Mouse (Mus musculus): ENCODE measurements around the gene Sppl3. TPM values are rescaled to one million over a fixed set of nuclear protein-coding genes. Genes with fewer than 3 reads are reported as not detected.
"Not testable (repeated sequence)": the region's sequence is repeated elsewhere in the genome, so short reads cannot be mapped to it uniquely, and the experiment has no call there.

Sppl3 gene
- polyA plus RNA-seq, 1 experiment from 2014 or later, result 25.7 TPM

- DNase-seq (ENCODE audit: low spot score), result no peak
- no peak overlapping the region for H3K27ac ChIP-seq (replicated peaks; ENCODE audit: low read depth, low read length)
- WGBS, result 84% methylated on average over 5 of the region's 5 CpGs
- no peak overlapping the region for H3K9ac ChIP-seq (ENCODE audit: low read depth, low read length)
- no peak for ATAC-seq (ENCODE audit: low read depth)
- H3K27me3 ChIP-seq (replicated peaks; ENCODE audit: control insufficient read depth, insufficient read depth, low read length), result no peaks in the 10 kb centered on the region
- H3K36me3 ChIP-seq (ENCODE audit: control insufficient read depth, insufficient read depth, low read length), result peaks cover 71% of the 10 kb centered on the region
- no peak overlapping the region for H3K4me2 ChIP-seq (ENCODE audit: low read depth, low read length)
- H3K9me3 ChIP-seq (ENCODE audit: control insufficient read depth, low read length), result no peaks in the 10 kb centered on the region
- H3K4me3 ChIP-seq (ENCODE audit: low read depth, low read length), result no peak overlapping the region
- no peaks in the 10 kb centered on the region for H3K4me1 ChIP-seq (ENCODE audit: control insufficient read depth, insufficient read depth, low read length)
These were observed 88.6 kb downstream of the Sppl3 start for GRCm38 (mm10) chr5:115099530-115099929.

GRCm38 (mm10) chr5:115099991-115100390, 89.1 kb downstream of the Sppl3 start:
- H3K9me3 ChIP-seq (ENCODE audit: control insufficient read depth, low read length), result no peaks in the 10 kb centered on the region
- H3K27ac ChIP-seq (replicated peaks; ENCODE audit: low read depth, low read length), result no peak overlapping the region
- no peaks in the 10 kb centered on the region for H3K27me3 ChIP-seq (replicated peaks; ENCODE audit: control insufficient read depth, insufficient read depth, low read length)
- H3K4me3 ChIP-seq (ENCODE audit: low read depth, low read length), result no peak overlapping the region
- ATAC-seq (ENCODE audit: low read depth) (no peak), DNase-seq (ENCODE audit: low spot score) (no peak)
- H3K36me3 ChIP-seq (ENCODE audit: control insufficient read depth, insufficient read depth, low read length), result peaks cover 70% of the 10 kb centered on the region
- H3K4me2 ChIP-seq (ENCODE audit: low read depth, low read length), result no peak overlapping the region
- H3K4me1 ChIP-seq (ENCODE audit: control insufficient read depth, insufficient read depth, low read length), result no peaks in the 10 kb centered on the region
- H3K9ac ChIP-seq (ENCODE audit: low read depth, low read length), result no peak overlapping the region
- WGBS, result 83% methylated on average over 9 of the region's 9 CpGs

GRCm38 (mm10) chr5:115100473-115100872, 89.5 kb downstream of the Sppl3 start:
- H3K9ac ChIP-seq (ENCODE audit: low read depth, low read length), result no peak overlapping the region
- no peak for DNase-seq (ENCODE audit: low spot score)
- no peak overlapping the region for H3K27ac ChIP-seq (replicated peaks; ENCODE audit: low read depth, low read length)
- 0 out of 2 replicates have a peak, but pooled peaks have one; percentile 20 for ATAC-seq (ENCODE audit: low read depth)
- no peak overlapping the region for H3K4me2 ChIP-seq (ENCODE audit: low read depth, low read length)
- H3K4me1 ChIP-seq (ENCODE audit: control insufficient read depth, insufficient read depth, low read length), result no peaks in the 10 kb centered on the region
- H3K36me3 ChIP-seq (ENCODE audit: control insufficient read depth, insufficient read depth, low read length), result peaks cover 65% of the 10 kb centered on the region
- H3K27me3 ChIP-seq (replicated peaks; ENCODE audit: control insufficient read depth, insufficient read depth, low read length), result no peaks in the 10 kb centered on the region
- no peak overlapping the region for H3K4me3 ChIP-seq (ENCODE audit: low read depth, low read length)
- WGBS, result 76% methylated on average over 6 of the region's 6 CpGs
- H3K9me3 ChIP-seq (ENCODE audit: control insufficient read depth, low read length), result no peaks in the 10 kb centered on the region

- ATAC-seq (ENCODE audit: low read depth), result no peak
- Histone ChIP-seq H3K27ac (replicated peaks; ENCODE audit: low read depth, low read length) (no peak overlapping the region), H3K9me3 (ENCODE audit: control insufficient read depth, low read length) (no peaks in the 10 kb centered on the region), H3K9ac (ENCODE audit: low read depth, low read length) (no peak overlapping the region), H3K4me3 (ENCODE audit: low read depth, low read length) (no peak overlapping the region), H3K4me2 (ENCODE audit: low read depth, low read length) (no peak overlapping the region), H3K27me3 (replicated peaks; ENCODE audit: control insufficient read depth, insufficient read depth, low read length) (no peaks in the 10 kb centered on the region), H3K36me3 (ENCODE audit: control insufficient read depth, insufficient read depth, low read length) (peaks cover 48% of the 10 kb centered on the region), H3K4me1 (ENCODE audit: control insufficient read depth, insufficient read depth, low read length) (no peaks in the 10 kb centered on the region)
- 83% methylated on average over 2 of the region's 2 CpGs for WGBS
- no peak for DNase-seq (ENCODE audit: low spot score)
These were observed 91.3 kb downstream of the Sppl3 start for GRCm38 (mm10) chr5:115102231-115102630.

GRCm38 (mm10) chr5:115103253-115103652, 92.3 kb downstream of the Sppl3 start:
- ATAC-seq (ENCODE audit: low read depth); H3K9me3 ChIP-seq (ENCODE audit: control insufficient read depth, low read length); DNase-seq (ENCODE audit: low spot score); H3K27me3 ChIP-seq (replicated peaks; ENCODE audit: control insufficient read depth, insufficient read depth, low read length); H3K9ac ChIP-seq (ENCODE audit: low read depth, low read length); H3K4me3 ChIP-seq (ENCODE audit: low read depth, low read length); H3K27ac ChIP-seq (replicated peaks; ENCODE audit: low read depth, low read length); H3K4me2 ChIP-seq (ENCODE audit: low read depth, low read length); H3K4me1 ChIP-seq (ENCODE audit: control insufficient read depth, insufficient read depth, low read length): not testable (repeated sequence)
- WGBS, result 94% methylated on average over 23 of the region's 23 CpGs
- peaks cover 37% of the 10 kb centered on the region for H3K36me3 ChIP-seq (ENCODE audit: control insufficient read depth, insufficient read depth, low read length)

- no peak overlapping the region for H3K4me2 ChIP-seq (ENCODE audit: low read depth, low read length)
- H3K36me3 ChIP-seq (ENCODE audit: control insufficient read depth, insufficient read depth, low read length), result peaks cover 40% of the 10 kb centered on the region
- H3K4me1 ChIP-seq (ENCODE audit: control insufficient read depth, insufficient read depth, low read length), result no peaks in the 10 kb centered on the region
- DNase-seq (ENCODE audit: low spot score) (no peak), ATAC-seq (ENCODE audit: low read depth) (no peak)
- 82% methylated on average over 8 of the region's 8 CpGs for WGBS
- no peaks in the 10 kb centered on the region for H3K27me3 ChIP-seq (replicated peaks; ENCODE audit: control insufficient read depth, insufficient read depth, low read length)
- H3K27ac ChIP-seq (replicated peaks; ENCODE audit: low read depth, low read length), result no peak overlapping the region
- no peaks in the 10 kb centered on the region for H3K9me3 ChIP-seq (ENCODE audit: control insufficient read depth, low read length)
- no peak overlapping the region for H3K9ac ChIP-seq (ENCODE audit: low read depth, low read length)
- no peak overlapping the region for H3K4me3 ChIP-seq (ENCODE audit: low read depth, low read length)
These were observed 100.2 kb downstream of the Sppl3 start for GRCm38 (mm10) chr5:115111156-115111555.

- ATAC-seq (ENCODE audit: low read depth), result no peak
These were observed 102.3 kb downstream of the Sppl3 start for GRCm38 (mm10) chr5:115113244-115113643.

GRCm38 (mm10) chr5:115114501-115114900, 103.6 kb downstream of the Sppl3 start:
- ATAC-seq (ENCODE audit: low read depth) (no peak), DNase-seq (ENCODE audit: low spot score) (no peak)
- WGBS, result 94% methylated on average over 8 of the region's 8 CpGs
- Histone ChIP-seq H3K4me2 (ENCODE audit: low read depth, low read length) (no peak overlapping the region), H3K36me3 (ENCODE audit: control insufficient read depth, insufficient read depth, low read length) (peaks cover 53% of the 10 kb centered on the region), H3K9me3 (ENCODE audit: control insufficient read depth, low read length) (no peaks in the 10 kb centered on the region), H3K4me1 (ENCODE audit: control insufficient read depth, insufficient read depth, low read length) (no peaks in the 10 kb centered on the region), H3K9ac (ENCODE audit: low read depth, low read length) (no peak overlapping the region), H3K27ac (replicated peaks; ENCODE audit: low read depth, low read length) (no peak overlapping the region), H3K4me3 (ENCODE audit: low read depth, low read length) (no peak overlapping the region), H3K27me3 (replicated peaks; ENCODE audit: control insufficient read depth, insufficient read depth, low read length) (no peaks in the 10 kb centered on the region)

More at GRCm38 (mm10) chr5:115113244-115113643, 102.3 kb downstream of the Sppl3 start:
- H3K27ac ChIP-seq (replicated peaks; ENCODE audit: low read depth, low read length), result no peak overlapping the region
- H3K9me3 ChIP-seq (ENCODE audit: control insufficient read depth, low read length), result no peaks in the 10 kb centered on the region
- no peaks in the 10 kb centered on the region for H3K27me3 ChIP-seq (replicated peaks; ENCODE audit: control insufficient read depth, insufficient read depth, low read length)
- H3K4me1 ChIP-seq (ENCODE audit: control insufficient read depth, insufficient read depth, low read length), result no peaks in the 10 kb centered on the region
- H3K4me3 ChIP-seq (ENCODE audit: low read depth, low read length), result no peak overlapping the region
- H3K9ac ChIP-seq (ENCODE audit: low read depth, low read length), result no peak overlapping the region
- no peak for DNase-seq (ENCODE audit: low spot score)
- H3K4me2 ChIP-seq (ENCODE audit: low read depth, low read length), result no peak overlapping the region
- peaks cover 55% of the 10 kb centered on the region for H3K36me3 ChIP-seq (ENCODE audit: control insufficient read depth, insufficient read depth, low read length)
- 96% methylated on average over 12 of the region's 12 CpGs for WGBS

GRCm38 (mm10) chr5:115116426-115116825, 105.5 kb downstream of the Sppl3 start:
- Histone ChIP-seq H3K27me3 (replicated peaks; ENCODE audit: control insufficient read depth, insufficient read depth, low read length) (no peaks in the 10 kb centered on the region), H3K4me2 (ENCODE audit: low read depth, low read length) (no peak overlapping the region), H3K27ac (replicated peaks; ENCODE audit: low read depth, low read length) (no peak overlapping the region), H3K36me3 (ENCODE audit: control insufficient read depth, insufficient read depth, low read length) (peaks cover 44% of the 10 kb centered on the region), H3K9me3 (ENCODE audit: control insufficient read depth, low read length) (no peaks in the 10 kb centered on the region), H3K9ac (ENCODE audit: low read depth, low read length) (no peak overlapping the region), H3K4me3 (ENCODE audit: low read depth, low read length) (no peak overlapping the region), H3K4me1 (ENCODE audit: control insufficient read depth, insufficient read depth, low read length) (no peaks in the 10 kb centered on the region)
- ATAC-seq (ENCODE audit: low read depth) (no peak), DNase-seq (ENCODE audit: low spot score) (no peak)
- 86% methylated on average over 3 of the region's 3 CpGs for WGBS

All from embryonic facial prominence, embryonic 14.5 days (tissue).